Mouse (Mus musculus) kidney, adult 2 months (tissue): Measurements from ENCODE around the gene Ncbp3.

Experiments
- CTCF ChIP-seq: fragments of 200-500 bp; conservative IDR thresholded peaks from 2 replicates; pipeline ENCODE4 v1.5.1; 2011; ENCODE audit warnings: low read depth, mild to moderate bottlenecking, control low read depth, low read length, moderate library complexity, mixed read lengths; ENCODE audit not compliant: insufficient read depth, insufficient read length
- POLR2A ChIP-seq: fragments of 200-500 bp; IDR thresholded peaks from one replicate; pipeline ENCODE4 v1.6.1; 2011; ENCODE audit warnings: low read depth, low read length, control low read depth

DNA sequence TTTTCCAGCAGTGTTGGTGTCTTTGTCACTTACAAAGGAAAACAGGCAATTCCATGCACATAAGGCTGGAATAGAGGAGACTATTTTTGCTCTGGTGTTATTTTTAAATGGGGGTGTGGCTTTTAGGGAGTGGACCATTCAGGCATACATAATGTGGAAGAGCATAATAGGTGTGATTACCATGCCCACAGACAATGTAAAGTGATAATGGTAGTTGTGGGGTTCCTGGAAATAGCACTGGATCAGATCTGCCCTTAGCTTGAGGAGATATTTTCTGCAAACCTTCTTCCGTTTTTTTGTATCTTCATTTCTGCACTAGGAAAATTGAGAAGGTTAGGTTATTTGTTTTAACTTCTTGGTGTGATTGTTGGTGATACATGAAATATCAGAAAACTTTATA, 5.2 kb downstream of the Ncbp3 start:
- no peak for TF ChIP-seq CTCF
- no peak for TF ChIP-seq POLR2A
